Comparison of ENCODE assay signal across 8 mouse cellular contexts in the genomic region with DNA sequence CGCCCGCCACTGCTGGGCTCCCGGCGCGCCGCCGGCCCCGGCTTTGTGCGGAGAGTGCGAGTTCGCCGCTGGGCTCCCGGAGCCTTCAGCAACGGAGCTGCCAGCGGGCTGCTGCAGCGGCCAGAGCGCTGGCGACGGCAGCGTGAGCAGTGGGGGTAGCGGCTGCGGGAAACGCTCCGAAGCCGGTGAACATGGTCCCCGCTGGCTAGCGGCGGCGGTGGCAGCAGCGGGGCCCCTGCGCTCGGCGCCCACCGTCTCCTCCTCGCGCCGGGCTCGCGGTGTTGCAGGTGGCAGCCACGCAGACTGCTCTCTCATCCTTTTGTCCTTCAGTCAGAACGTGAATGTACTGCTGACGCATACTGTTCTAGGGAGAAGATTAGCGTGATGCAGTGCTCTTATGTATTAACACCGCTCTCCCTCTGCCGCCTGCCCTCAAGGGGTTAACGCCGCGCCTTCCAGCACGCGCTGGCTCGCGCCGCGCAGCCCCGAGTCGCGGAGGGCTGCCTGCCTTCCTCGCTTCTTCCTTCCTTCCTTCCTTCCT. TPM values are rescaled to one million over a fixed set of nuclear protein-coding genes. Genes with fewer than 3 reads are reported as not detected.
A peak's percentile ranks its signal among the peaks of the same experiment; 100 is the strongest.
DNase-seq lines count a peak whose midpoint lies in the region; ATAC-seq and TF ChIP-seq lines count a peak whose summit lies in the region.

No protein-coding gene starts in this region.

- DNase-seq in lung, embryonic 14.5 days: peak; percentile 66
- no peak for DNase-seq in lung, postnatal 25 days (ENCODE audit: low spot score)
- DNase-seq in brain, embryonic 14.5 days (ENCODE audit: low read depth): peak; percentile 91
- DNase-seq in forebrain, embryonic 11.5 days (ENCODE audit: low spot score): peak; percentile 80
- peak; percentile 60 for DNase-seq in retina, embryonic 14.5 days (ENCODE audit: low spot score)
- no peak for DNase-seq in natural killer cell, adult 2 months (ENCODE audit: low spot score in 2 of 2)

- H3K4me2 ChIP-seq in lung, embryonic 14.5 days: peak overlapping the region; percentile 100
- H3K4me2 ChIP-seq in forebrain, embryonic 11.5 days (ENCODE audit: low read depth, low read length, severe bottlenecking): peak overlapping the region; percentile 97
- H3K4me2 ChIP-seq in liver, embryonic 16.5 days (ENCODE audit: low read depth, low read length): peak overlapping the region; percentile 82

- H3K4me1 ChIP-seq in lung, embryonic 14.5 days (ENCODE audit: insufficient read depth): no peaks in the 10 kb centered on the region
- H3K4me1 ChIP-seq in forebrain, embryonic 11.5 days (replicated peaks; ENCODE audit: control insufficient read depth, insufficient read depth, low read length): peaks cover 15% of the 10 kb centered on the region
- peaks cover 8% of the 10 kb centered on the region for H3K4me1 ChIP-seq in liver, embryonic 16.5 days (ENCODE audit: control insufficient read depth, low read depth, low read length)

- no peak overlapping the region for H3K27ac ChIP-seq in lung, embryonic 14.5 days (ENCODE audit: low read depth)
- peak overlapping the region; percentile 70 for H3K27ac ChIP-seq in forebrain, embryonic 11.5 days (ENCODE audit: low read depth, low read length)
- no peak overlapping the region for H3K27ac ChIP-seq in liver, embryonic 16.5 days (ENCODE audit: low read length)

- no peaks in the 10 kb centered on the region for H3K36me3 ChIP-seq in lung, embryonic 14.5 days (ENCODE audit: insufficient read depth)
- H3K36me3 ChIP-seq in forebrain, embryonic 11.5 days (ENCODE audit: control insufficient read depth, insufficient read depth, low read length): no peaks in the 10 kb centered on the region
- H3K36me3 ChIP-seq in liver, embryonic 16.5 days (ENCODE audit: control insufficient read depth, insufficient read depth): no peaks in the 10 kb centered on the region

- H3K4me3 ChIP-seq in lung, embryonic 14.5 days (ENCODE audit: low read depth, low read length): peak overlapping the region; percentile 57
- H3K4me3 ChIP-seq in forebrain, embryonic 11.5 days (ENCODE audit: low read depth, low read length): peak overlapping the region; percentile 81
- peak overlapping the region; percentile 57 for H3K4me3 ChIP-seq in liver, embryonic 16.5 days (ENCODE audit: low read depth, low read length)

- TF ChIP-seq POLR2A in brain, embryonic 14.5 days (IDR thresholded peaks at IDR 0.05; ENCODE audit: borderline replicate concordance, extremely low read depth, insufficient read depth, insufficient read length, poor library complexity, severe bottlenecking): peak; percentile 21; the same call in 1 of the 2 replicates

- H3K9me3 ChIP-seq in lung, embryonic 14.5 days (ENCODE audit: low read depth, low read length): no peaks in the 10 kb centered on the region
- H3K9me3 ChIP-seq in forebrain, embryonic 11.5 days (ENCODE audit: control insufficient read depth, low read length): no peaks in the 10 kb centered on the region
- no peaks in the 10 kb centered on the region for H3K9me3 ChIP-seq in liver, embryonic 16.5 days (replicated peaks; ENCODE audit: control insufficient read depth, low read length)

- WGBS in lung, embryonic 14.5 days: under 1% methylated on average over 58 of the region's 58 CpGs
- WGBS in forebrain, embryonic 11.5 days: under 1% methylated on average over 53 of the region's 58 CpGs
- WGBS in liver, embryonic 16.5 days (ENCODE audit: insufficient replicate concordance): 0% methylated on average over 52 of the region's 58 CpGs

- no peak for TF ChIP-seq CTCF in lung, embryonic 14.5 days (IDR thresholded peaks at IDR 0.05; ENCODE audit: low read depth)
- no peak for TF ChIP-seq CTCF in brain, embryonic 14.5 days (IDR thresholded peaks at IDR 0.05; ENCODE audit: borderline replicate concordance, extremely low read depth, insufficient read depth, insufficient read length)

- peak overlapping the region; percentile 62 for H3K9ac ChIP-seq in lung, embryonic 14.5 days
- peak overlapping the region; percentile 92 for H3K9ac ChIP-seq in forebrain, embryonic 11.5 days (ENCODE audit: low read length)
- H3K9ac ChIP-seq in liver, embryonic 16.5 days (ENCODE audit: low read depth, low read length): peak overlapping the region; percentile 33

- ATAC-seq in lung, embryonic 14.5 days (ENCODE audit: insufficient read depth): peak; percentile 68
- peak; percentile 80 for ATAC-seq in forebrain, embryonic 11.5 days (replicated peaks; ENCODE audit: low FRiP score)
- ATAC-seq in inflammation-experienced regulatory T-cells, adult 6 months: peak; percentile 28
- ATAC-seq in liver, embryonic 16.5 days (ENCODE audit: low read depth): 0 out of 2 replicates have a peak, but pooled peaks have one; percentile 23

- peaks cover 25% of the 10 kb centered on the region for H3K27me3 ChIP-seq in lung, embryonic 14.5 days (ENCODE audit: insufficient read depth, low read length)
- H3K27me3 ChIP-seq in forebrain, embryonic 11.5 days (ENCODE audit: control insufficient read depth, insufficient read depth, low read length): no peaks in the 10 kb centered on the region; the same call in 1 of the 2 replicates
- H3K27me3 ChIP-seq in liver, embryonic 16.5 days (ENCODE audit: control insufficient read depth, insufficient read depth, low read depth, low read length): peaks cover 34% of the 10 kb centered on the region

RNA-seq across cellular contexts. Expression of a gene that starts 1.3 kb away (rescaled TPM):
- polyA plus RNA-seq in lung, embryonic 14.5 days (2014; fragmentation: Nextera tagmentation; extraction: Ambion mirVana): 0.47 and 0.63 TPM in 2 replicates
- 23.4 and 28.4 TPM in 2 replicates for polyA plus RNA-seq in brain, embryonic 14.5 days (2012; rRNA removed)
- polyA plus RNA-seq in forebrain, embryonic 11.5 days (2014; fragmentation: Nextera tagmentation; extraction: Ambion mirVana): 3.6 and 3.7 TPM in 2 replicates
- under 1 TPM in 2 of 3 experiments, not detected in 1; 0.20 to 0.31 TPM for polyA plus RNA-seq in inflammation-experienced regulatory T-cells, adult 6 months (2017; shearing (Covaris generic))
- polyA plus RNA-seq in liver, embryonic 16.5 days (2015; fragmentation: Nextera tagmentation; extraction: Ambion mirVana): 0.08 and 0.11 TPM in 2 replicates

Comparison
In these comparisons a context has a peak if more than half of its experiments do, and no peak if none do; other contexts are left out.
1. DNase-seq: peak in lung, embryonic 14.5 days (single experiment), brain, embryonic 14.5 days (single experiment), forebrain, embryonic 11.5 days (single experiment) and retina, embryonic 14.5 days (single experiment); none in lung, postnatal 25 days (single experiment) and natural killer cell, adult 2 months (0 of 2).
2. ATAC-seq: peak in every context shown above with its lines; median percentile 80 in forebrain, embryonic 11.5 days; 68 in lung, embryonic 14.5 days; 28 in inflammation-experienced regulatory T-cells, adult 6 months; 23 in liver, embryonic 16.5 days.
3. H3K9ac ChIP-seq: peak in every context shown above with its lines; median percentile 92 in forebrain, embryonic 11.5 days; 62 in lung, embryonic 14.5 days; 33 in liver, embryonic 16.5 days.
4. Peak in every context shown above with its lines, with median percentiles within 50 percentile points of each other: H3K4me2 ChIP-seq and H3K4me3 ChIP-seq.